Mouse (Mus musculus) retina, adult 2 months (tissue): ENCODE data around the gene Foxp4.
"Not testable (repeated sequence)": the region's sequence is repeated elsewhere in the genome, so short reads cannot be mapped to it uniquely, and the experiment has no call there.

ENCODE experiments used
- DNase-seq: peaks from one replicate; pipeline ENCODE4 v3.0.0-alpha.2; 2012; ENCODE audit warnings: low read depth, low spot score

The Foxp4 gene

GRCm38 (mm10) chr17:47854908-47855307 is 69.5 kb downstream of the Foxp4 start:
- DNase-seq, result no peak

- DNase-seq, result no peak
Observed at GRCm38 (mm10) chr17:47853760-47854159, 70.7 kb downstream of the Foxp4 start.

GRCm38 (mm10) chr17:47853336-47853735 is 71.1 kb downstream of the Foxp4 start:
- no peak for DNase-seq

GRCm38 (mm10) chr17:47851798-47852360 is 72.6 kb downstream of the Foxp4 start:
- not testable (repeated sequence) for DNase-seq

GRCm38 (mm10) chr17:47850639-47851314 is 73.7 kb downstream of the Foxp4 start:
- no peak for DNase-seq

GRCm38 (mm10) chr17:47850035-47850434 is 74.4 kb downstream of the Foxp4 start:
- DNase-seq, result no peak

- no peak for DNase-seq
Observed at GRCm38 (mm10) chr17:47847985-47848384, 76.5 kb downstream of the Foxp4 start.

- no peak for DNase-seq
Observed at GRCm38 (mm10) chr17:47845609-47846008, 78.8 kb downstream of the Foxp4 start.

- DNase-seq, result no peak
Observed at GRCm38 (mm10) chr17:47843465-47843864, 81.0 kb downstream of the Foxp4 start.

GRCm38 (mm10) chr17:47841931-47842623 is 82.4 kb downstream of the Foxp4 start:
- no peak for DNase-seq

- no peak for DNase-seq
Observed at GRCm38 (mm10) chr17:47841521-47841920, 82.9 kb downstream of the Foxp4 start.

- no peak for DNase-seq
Observed at GRCm38 (mm10) chr17:47837808-47838207, 86.6 kb downstream of the Foxp4 start.

GRCm38 (mm10) chr17:47834482-47834767 is 90.0 kb downstream of the Foxp4 start, which contains the start of gene Mdfi:
Mdfi (minus strand) TSS chr17:47834691.
- no peak for DNase-seq

- DNase-seq, result no peak
Observed at GRCm38 (mm10) chr17:47833628-47834481, 90.6 kb downstream of the Foxp4 start.

GRCm38 (mm10) chr17:47833029-47833627 is 91.3 kb downstream of the Foxp4 start:
- no peak for DNase-seq

- no peak for DNase-seq
Observed at GRCm38 (mm10) chr17:47832501-47833028, 91.9 kb downstream of the Foxp4 start.

- no peak for DNase-seq
Observed at GRCm38 (mm10) chr17:47831772-47832171, 92.7 kb downstream of the Foxp4 start.

- DNase-seq, result no peak
Observed at GRCm38 (mm10) chr17:47831161-47831560, 93.3 kb downstream of the Foxp4 start.

GRCm38 (mm10) chr17:47821339-47821738 is 103.1 kb downstream of the Foxp4 start:
- no peak for DNase-seq

GRCm38 (mm10) chr17:47818038-47818725 is 106.3 kb downstream of the Foxp4 start:
- DNase-seq, result no peak
